Mouse (Mus musculus): ENCODE results near the gene Olfr223.
"Not testable (repeated sequence)": the region's sequence is repeated elsewhere in the genome, so short reads cannot be mapped to it uniquely, and the experiment has no call there.

Gene Olfr223

GRCm38 (mm10) chr11:59593189-59593588 lies at the start of gene Olfr223:
Gene Olfr223 (minus strand): TSS chr11:59593289.
- DNase-seq (ENCODE audit: low read depth, low spot score): no peak

GRCm38 (mm10) chr11:59642420-59642819 lies 49.3 kb upstream of the Olfr223 start:
- no peak for DNase-seq (ENCODE audit: low read depth, low spot score)

GRCm38 (mm10) chr11:59641227-59641626 lies 48.1 kb upstream of the Olfr223 start:
- DNase-seq (ENCODE audit: low read depth, low spot score): no peak

GRCm38 (mm10) chr11:59639957-59640643 lies 47.0 kb upstream of the Olfr223 start:
- no peak for DNase-seq (ENCODE audit: low read depth, low spot score)

GRCm38 (mm10) chr11:59636695-59637414 lies 43.8 kb upstream of the Olfr223 start:
- no peak for DNase-seq (ENCODE audit: low read depth, low spot score)

GRCm38 (mm10) chr11:59635821-59636694 lies 43.0 kb upstream of the Olfr223 start:
- DNase-seq (ENCODE audit: low read depth, low spot score): no peak

- DNase-seq (ENCODE audit: low read depth, low spot score): no peak
These were observed 42.2 kb upstream of the Olfr223 start for GRCm38 (mm10) chr11:59635251-59635795.

- DNase-seq (ENCODE audit: low read depth, low spot score): no peak
These were observed 41.0 kb upstream of the Olfr223 start for GRCm38 (mm10) chr11:59634001-59634660.

GRCm38 (mm10) chr11:59633037-59633436 lies 39.9 kb upstream of the Olfr223 start:
- DNase-seq (ENCODE audit: low read depth, low spot score): peak; percentile 46

GRCm38 (mm10) chr11:59631980-59632379 lies 38.9 kb upstream of the Olfr223 start:
- no peak for DNase-seq (ENCODE audit: low read depth, low spot score)

GRCm38 (mm10) chr11:59629871-59630270 lies 36.8 kb upstream of the Olfr223 start:
- no peak for DNase-seq (ENCODE audit: low read depth, low spot score)

GRCm38 (mm10) chr11:59628177-59628576 lies 35.1 kb upstream of the Olfr223 start:
- DNase-seq (ENCODE audit: low read depth, low spot score): no peak

GRCm38 (mm10) chr11:59626192-59626591 lies 33.1 kb upstream of the Olfr223 start:
- DNase-seq (ENCODE audit: low read depth, low spot score): no peak

- peak; percentile 59 for DNase-seq (ENCODE audit: low read depth, low spot score)
These were observed 31.0 kb upstream of the Olfr223 start for GRCm38 (mm10) chr11:59624017-59624630.

- no peak for DNase-seq (ENCODE audit: low read depth, low spot score)
These were observed 29.1 kb upstream of the Olfr223 start for GRCm38 (mm10) chr11:59622214-59622613.

- not testable (repeated sequence) for DNase-seq (ENCODE audit: low read depth, low spot score)
These were observed 23.9 kb upstream of the Olfr223 start for GRCm38 (mm10) chr11:59616986-59617385.

- DNase-seq (ENCODE audit: low read depth, low spot score): peak; percentile 14
These were observed 21.0 kb upstream of the Olfr223 start for GRCm38 (mm10) chr11:59614120-59614519.

- no peak for DNase-seq (ENCODE audit: low read depth, low spot score)
These were observed 18.6 kb upstream of the Olfr223 start for GRCm38 (mm10) chr11:59611646-59612045.

- no peak for DNase-seq (ENCODE audit: low read depth, low spot score)
These were observed 9.2 kb upstream of the Olfr223 start for GRCm38 (mm10) chr11:59602287-59602686.

GRCm38 (mm10) chr11:59600872-59601271 lies 7.8 kb upstream of the Olfr223 start:
- no peak for DNase-seq (ENCODE audit: low read depth, low spot score)

GRCm38 (mm10) chr11:59599211-59599610 lies 6.1 kb upstream of the Olfr223 start:
- DNase-seq (ENCODE audit: low read depth, low spot score): no peak

Measured in forelimb bud, embryonic 11.5 days (tissue).